Mouse (Mus musculus): ENCODE data around the gene Senp1.

DNA sequence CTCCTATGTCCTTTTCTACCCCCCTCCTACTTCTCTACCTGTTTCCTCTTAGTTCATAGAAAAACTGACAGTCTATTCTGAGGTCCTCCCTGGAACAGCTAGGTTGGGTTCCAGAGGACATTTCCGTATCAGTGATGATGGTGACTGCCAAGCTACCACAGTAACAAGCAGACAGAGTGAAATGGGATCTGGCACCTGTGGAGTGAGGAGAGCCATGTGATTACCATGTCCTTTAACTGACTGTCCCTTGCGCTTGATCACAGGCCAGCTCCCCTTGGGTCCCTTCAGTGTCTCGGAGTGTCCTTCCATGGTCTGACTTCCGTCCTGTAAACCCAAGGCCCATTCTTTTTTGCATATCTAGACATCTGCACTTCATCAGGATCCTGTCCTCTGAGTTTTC, 37.5 kb upstream of the Senp1 start:
- TF ChIP-seq CTCF (IDR thresholded peaks at IDR 0.05; ENCODE audit: insufficient read depth, low read depth, low read length) (no peak), POLR2A (IDR thresholded peaks at IDR 0.05; ENCODE audit: insufficient read depth, low read depth, low read length) (no peak)
